Mouse (Mus musculus) stomach, postnatal 0 days (tissue): ENCODE measurements around the gene Fndc9.

Source experiments
- CTCF ChIP-seq: IDR thresholded peaks from 2 replicates; pipeline ENCODE4 v1.5.1; 2016; ENCODE audit warnings: antibody characterized with exemption, low read depth, mild to moderate bottlenecking, moderate library complexity
- EP300 ChIP-seq: optimal IDR thresholded peaks from 2 replicates; pipeline ENCODE3; 2016; ENCODE audit warnings: antibody characterized with exemption

GRCm38 (mm10) chr11:46269391-46269790, 34.1 kb downstream of the Fndc9 start:
- no peak for TF ChIP-seq CTCF
- no peak for TF ChIP-seq EP300
